Mouse (Mus musculus): Measurements from ENCODE around the gene Tmem212. TPM values are rescaled to one million over a fixed set of nuclear protein-coding genes. Genes with fewer than 3 reads are reported as not detected.

Tmem212 gene
- total RNA-seq, 2 experiments from 2014 or later = not detected

DNA sequence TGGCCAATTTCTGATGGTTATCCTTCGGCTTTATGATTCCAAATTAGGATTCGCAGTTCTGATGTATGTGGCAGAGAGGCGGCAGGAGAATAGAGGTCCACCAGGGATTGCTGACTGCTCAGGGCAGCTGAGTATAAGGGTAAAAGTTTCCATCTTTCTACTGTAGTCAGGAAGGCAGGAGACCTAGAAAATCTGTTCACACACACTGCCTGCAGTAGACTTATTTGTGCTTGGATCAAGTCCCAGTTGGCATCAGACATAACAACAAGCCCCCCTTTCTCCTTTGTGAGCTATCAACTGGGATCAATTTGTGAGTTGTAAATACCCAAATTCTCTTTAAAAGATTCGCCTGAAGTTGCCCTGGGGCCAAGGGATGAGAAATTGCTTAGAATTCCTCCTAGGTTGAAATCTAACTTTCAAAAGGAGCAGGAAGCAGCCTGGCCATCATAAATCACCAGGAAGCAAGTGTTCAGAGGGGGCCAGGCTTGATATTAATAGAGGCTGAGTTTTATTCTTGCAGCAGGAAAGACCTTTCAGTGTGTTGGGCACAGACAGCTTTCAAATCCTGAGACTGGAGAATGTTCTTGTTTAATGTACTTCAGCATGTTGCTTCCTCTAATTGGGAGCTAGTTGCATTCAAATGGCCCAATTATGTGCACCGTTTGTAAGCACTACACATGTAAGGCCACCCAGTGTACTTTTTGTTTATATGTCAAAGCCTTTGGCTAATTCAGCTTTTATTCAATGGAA is 41.6 kb downstream of the Tmem212 start:
- DNase-seq (ENCODE audit: low spot score in 2 of 2) = no peak

DNA sequence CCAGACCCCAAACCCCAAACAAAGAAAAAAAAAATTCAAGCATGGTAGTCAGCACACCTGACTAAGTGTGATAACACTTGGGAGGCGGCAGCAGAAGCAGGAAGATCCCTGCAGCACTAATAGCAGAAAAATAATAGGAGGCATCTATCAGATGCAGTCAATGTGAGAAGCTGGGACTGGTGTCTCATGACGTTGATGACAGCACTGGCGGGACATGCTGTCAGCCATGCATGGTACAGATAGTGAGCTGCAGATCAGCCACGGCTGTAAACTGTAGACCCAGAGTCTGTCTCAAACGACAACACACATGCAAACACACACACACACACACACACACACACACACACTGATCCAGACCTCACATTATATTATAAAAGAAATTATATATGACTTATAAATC is 52.9 kb downstream of the Tmem212 start:
- DNase-seq (ENCODE audit: low spot score in 2 of 2) = no peak

DNA sequence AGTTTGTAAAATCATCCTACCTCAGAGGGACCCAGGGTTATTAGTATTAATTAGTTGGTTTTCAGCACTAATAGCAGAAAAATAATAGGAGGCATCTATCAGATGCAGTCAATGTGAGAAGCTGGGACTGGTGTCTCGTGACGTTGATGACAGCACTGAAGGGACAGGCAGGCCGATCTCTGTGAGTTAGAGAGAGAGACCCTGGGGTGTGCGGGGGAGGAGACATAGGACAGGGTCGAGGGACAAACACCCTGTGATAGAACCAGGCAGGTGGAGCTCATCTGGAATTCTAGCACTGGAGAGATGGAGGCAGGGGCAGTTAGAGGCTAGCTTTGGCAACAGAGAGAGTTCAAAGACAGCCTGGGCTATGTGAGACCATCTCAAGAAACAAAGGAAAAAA is 53.3 kb downstream of the Tmem212 start:
- DNase-seq (ENCODE audit: low spot score in 2 of 2) = no peak

DNA sequence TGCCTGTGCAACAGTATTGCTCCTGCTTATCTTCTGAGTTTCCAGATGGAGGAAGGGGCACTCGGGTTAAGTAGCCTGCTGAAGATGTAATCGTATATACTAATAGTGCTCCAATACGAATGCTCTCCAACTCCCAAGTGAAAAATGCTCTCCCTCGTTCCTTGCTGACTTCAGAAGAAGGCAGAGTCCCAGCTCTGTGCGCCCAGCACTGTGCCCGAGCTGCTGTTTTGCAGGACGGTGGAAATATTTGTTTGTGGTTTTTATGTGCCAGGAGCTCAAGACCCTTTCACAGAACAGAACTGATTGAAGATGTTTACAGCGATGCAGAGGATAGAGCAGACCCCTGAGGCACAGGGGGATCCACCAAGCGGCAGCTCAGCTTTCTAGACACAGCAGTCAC is 55.9 kb downstream of the Tmem212 start:
- no peak for DNase-seq (ENCODE audit: low spot score in 2 of 2)

DNA sequence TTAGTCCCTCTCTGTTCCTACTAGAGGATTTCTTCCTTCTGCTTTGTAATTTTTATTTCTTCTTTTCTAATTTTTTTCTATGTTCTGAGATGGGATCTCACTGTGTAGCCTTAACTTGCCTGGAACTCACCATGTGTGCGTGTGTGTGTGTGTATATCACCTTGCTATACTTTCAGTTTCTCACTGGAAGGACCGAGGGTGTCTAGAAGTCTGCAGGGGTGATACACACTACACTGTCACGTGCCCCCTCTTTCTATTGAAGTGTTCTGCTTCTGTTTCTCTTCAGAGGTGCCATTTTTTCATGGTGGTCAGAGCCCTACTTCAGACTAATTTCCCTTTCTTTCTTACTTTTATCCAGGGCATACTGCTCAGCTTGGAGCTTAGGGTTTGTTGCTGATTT is 56.4 kb downstream of the Tmem212 start:
- no peak for DNase-seq (ENCODE audit: low spot score in 2 of 2)

DNA sequence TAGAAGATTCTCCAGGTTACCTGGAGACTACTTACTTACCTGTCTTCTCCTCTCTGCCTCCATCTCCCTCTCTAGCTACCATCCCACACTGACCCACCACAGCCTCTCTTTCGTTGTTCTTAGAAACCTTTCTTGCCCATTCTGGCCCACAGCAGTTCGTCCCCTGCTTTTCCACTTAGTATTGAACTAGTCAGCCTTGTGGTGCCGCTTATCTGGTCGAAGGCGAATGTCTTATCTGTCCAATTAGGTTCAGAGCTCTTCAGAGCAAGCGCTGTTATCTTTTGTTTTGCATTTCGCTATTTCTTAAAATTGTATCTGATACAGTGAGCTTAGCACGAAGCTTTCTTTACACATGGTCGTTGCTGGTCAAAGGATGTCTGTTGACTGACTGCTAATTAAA is 56.9 kb downstream of the Tmem212 start:
- no peak for DNase-seq (ENCODE audit: low spot score in 2 of 2)

DNA sequence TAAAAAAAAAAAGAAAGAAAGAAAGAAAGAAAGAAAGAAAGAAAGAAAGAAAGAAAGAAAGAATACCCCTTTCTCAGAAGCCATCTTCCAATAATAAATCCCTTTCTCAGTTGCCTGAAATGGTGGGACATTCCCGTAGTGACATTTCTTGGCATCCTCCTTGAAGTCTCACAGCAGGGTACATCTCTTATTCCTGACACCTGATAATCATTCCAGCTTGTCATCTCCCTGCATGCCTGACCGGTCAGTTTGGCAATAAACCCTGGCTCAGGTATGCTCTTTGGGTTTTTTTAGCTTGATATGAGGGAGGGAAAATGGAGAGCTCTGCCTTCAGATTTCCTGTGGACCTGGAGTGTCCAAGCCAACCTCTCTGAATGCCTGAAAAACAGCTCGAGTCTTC is 59.9 kb downstream of the Tmem212 start:
- no peak for DNase-seq (ENCODE audit: low spot score in 2 of 2)

DNA sequence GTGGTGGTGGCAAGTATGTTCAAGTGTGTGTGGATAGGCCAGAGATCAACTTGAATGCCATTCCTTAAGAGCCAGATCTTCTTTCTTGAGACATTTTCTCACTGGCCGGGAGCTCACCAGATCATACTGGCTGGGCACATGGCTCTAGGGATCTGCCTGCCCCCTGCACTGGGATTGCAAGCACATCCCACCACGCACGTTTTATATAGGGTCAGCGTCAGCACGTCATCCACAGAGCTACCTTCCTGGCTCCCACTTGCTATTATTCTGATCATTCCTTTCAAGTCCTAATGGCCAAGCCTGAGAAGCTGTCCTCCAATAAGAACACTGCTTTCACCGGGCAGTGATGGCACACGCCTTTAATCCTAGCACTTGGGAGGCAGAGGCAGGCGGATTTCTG is 60.4 kb downstream of the Tmem212 start:
- DNase-seq (ENCODE audit: low spot score in 2 of 2) = no peak

DNA sequence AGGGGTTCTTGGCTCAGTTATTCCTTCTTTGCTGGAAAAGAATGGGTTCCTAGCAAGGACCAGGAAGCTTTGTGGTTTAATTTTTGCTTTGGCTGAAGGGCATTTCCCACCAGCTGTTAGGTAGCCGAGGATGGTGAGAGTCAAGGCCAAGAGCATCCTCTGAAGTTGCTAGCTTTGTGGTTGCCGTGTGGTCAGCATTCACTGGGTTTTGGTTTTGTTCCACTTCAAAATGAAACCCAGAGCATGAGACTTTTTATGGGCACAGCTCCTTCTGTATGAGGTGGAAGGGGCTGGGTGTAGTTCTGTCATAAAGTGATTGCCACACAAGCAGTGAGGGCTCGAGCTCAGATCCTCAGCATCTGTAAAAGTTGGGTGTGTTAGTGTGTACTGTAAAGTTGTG is 67.4 kb downstream of the Tmem212 start:
- DNase-seq (ENCODE audit: low spot score in 2 of 2) = no peak

DNA sequence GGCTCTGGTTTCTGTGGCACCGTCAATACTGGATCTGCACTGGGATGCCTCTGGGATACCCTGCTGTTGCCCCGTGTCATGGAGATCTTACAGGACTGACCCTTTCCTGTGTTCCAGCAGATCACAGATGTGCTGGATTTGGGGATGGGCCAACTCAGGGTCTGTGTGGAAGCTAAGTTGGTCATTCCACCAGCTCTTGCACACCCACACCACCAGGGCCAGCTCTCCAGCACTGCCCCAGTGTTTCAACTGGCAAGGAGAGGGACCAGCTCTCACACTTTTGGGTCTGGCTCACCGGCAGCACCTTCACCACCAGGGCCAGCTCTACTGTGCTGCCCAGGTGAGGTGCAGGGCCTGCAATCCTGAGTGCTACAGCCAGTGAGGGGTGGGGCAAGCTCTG is 68.9 kb downstream of the Tmem212 start:
- no peak for DNase-seq (ENCODE audit: low spot score in 2 of 2)

DNA sequence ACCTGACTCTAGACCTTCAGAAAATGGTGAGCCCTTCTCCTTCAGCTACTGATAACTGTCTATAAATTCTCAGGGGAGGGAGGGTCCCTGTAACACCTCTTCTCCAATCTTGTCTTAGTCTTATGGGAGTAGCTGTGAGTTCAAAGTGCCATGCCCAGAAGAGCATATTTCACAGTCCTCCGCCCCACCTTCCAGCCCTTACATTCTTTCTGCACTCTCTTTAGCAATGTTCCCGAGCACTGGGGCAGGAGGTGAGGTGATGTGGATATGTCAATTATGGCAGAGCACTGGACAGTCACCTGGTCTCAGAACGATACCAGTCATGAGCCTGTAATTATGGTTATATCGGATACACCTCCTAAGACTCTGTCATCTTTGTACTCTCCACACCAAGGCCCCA is 70.2 kb downstream of the Tmem212 start:
- no peak for DNase-seq (ENCODE audit: low spot score in 2 of 2)

Other genes with a start within 250 kb of the Tmem212 start
- 100 to 1,000 TPM; 110 TPM for gene Fndc3b, start 185.1 kb downstream of the Tmem212 start, total RNA-seq (2021)
- gene Pld1, start 42.3 kb upstream of the Tmem212 start, total RNA-seq (2021) = 10 to 100 TPM; 11.9 to 13.7 TPM